Mouse (Mus musculus): Measurements from ENCODE around the gene Smr3a.

Gene Smr3a

GRCm38 (mm10) chr5:88002249-88002648 lies at the start of gene Smr3a:
Gene Smr3a, plus strand, starts transcription at chr5:88002549.
- DNase-seq (ENCODE audit: low spot score in 2 of 2): no peak

- no peak for DNase-seq (ENCODE audit: low spot score in 2 of 2)
Observed at GRCm38 (mm10) chr5:87969201-87969600, 33.1 kb upstream of the Smr3a start, which contains the start of the genes 2310003L06Rik and Gm28434. Gene 2310003L06Rik, plus strand, starts transcription at chr5:87969459. Gene Gm28434, plus strand, starts transcription at chr5:87969517.

GRCm38 (mm10) chr5:87979139-87979538 lies 23.2 kb upstream of the Smr3a start, which contains the start of gene Cabs1:
Gene Cabs1, plus strand, starts transcription at chr5:87979439.
- no peak for DNase-seq (ENCODE audit: low spot score in 2 of 2)

- no peak for DNase-seq (ENCODE audit: low spot score in 2 of 2)
Observed at GRCm38 (mm10) chr5:87982468-87983214, 19.7 kb upstream of the Smr3a start.

GRCm38 (mm10) chr5:88005241-88005640 lies 2.9 kb downstream of the Smr3a start:
- no peak for DNase-seq (ENCODE audit: low spot score in 2 of 2)

Data from spleen, postnatal 36 days (tissue).